Mouse (Mus musculus) embryonic facial prominence, embryonic 12.5 days (tissue): ENCODE measurements around the gene Ndufa11. TPM values are rescaled to one million over a fixed set of nuclear protein-coding genes. Genes with fewer than 3 reads are reported as not detected.

ENCODE experiments used
- ATAC-seq: fragments of 200-750 bp; cut with Nextera tagmentation; 2 replicates; pipeline ENCODE4 v1.8.0; 2017; ENCODE audit not compliant: insufficient number of reproducible peaks, insufficient read depth, low FRiP score, low TSS enrichment
- H3K27ac ChIP-seq: fragments of 300-500 bp; sonication (generic); 2 replicates; pipeline ENCODE4 v1.5.1; 2016; ENCODE audit warnings: mild to moderate bottlenecking
- H3K27me3 ChIP-seq: fragments of 300-500 bp; sonication (generic); 2 replicates; pipeline ENCODE4 v1.6.1; 2016; ENCODE audit warnings: mild to moderate bottlenecking, moderate library complexity
- H3K36me3 ChIP-seq: fragments of 300-500 bp; sonication (generic); 2 replicates; pipeline ENCODE4 v1.6.1; 2016; ENCODE audit warnings: mild to moderate bottlenecking
- H3K4me1 ChIP-seq: fragments of 300-500 bp; sonication (generic); 2 replicates; pipeline ENCODE4 v1.6.1; 2016
- H3K4me2 ChIP-seq: fragments of 300-500 bp; sonication (generic); replicated peaks from 2 replicates; pipeline ENCODE4 v1.6.1; 2016; ENCODE audit warnings: mild to moderate bottlenecking, moderate library complexity
- H3K4me3 ChIP-seq: fragments of 300-500 bp; sonication (generic); 2 replicates; pipeline ENCODE4 v1.5.1; 2016; ENCODE audit warnings: mild to moderate bottlenecking
- H3K9ac ChIP-seq: fragments of 300-500 bp; sonication (generic); 2 replicates; pipeline ENCODE4 v1.6.1; 2016; ENCODE audit warnings: mild to moderate bottlenecking, moderate library complexity
- H3K9me3 ChIP-seq: fragments of 300-500 bp; sonication (generic); 2 replicates; pipeline ENCODE4 v1.6.1; 2016; ENCODE audit warnings: mild to moderate bottlenecking, moderate library complexity
- WGBS: fragments of 180-500 bp; shearing (Covaris S2); methylation state at CpG from one replicate; pipeline ENCODE4 v1.1.7; 2016; 5-methylcytosine and 5-hydroxymethylcytosine counted together
- polyA plus RNA-seq: library from polyadenylated mRNA; unstranded; fragments of >200 nt; fragmentation: Nextera tagmentation; extraction: Ambion mirVana; gene quantifications from 2 replicates; pipeline ENCODE4 v1.2.1, GENCODE M21; 2016

Ndufa11 gene
- polyA plus RNA-seq, 1 experiment from 2014 or later, result 371 TPM

- 93% methylated on average over 5 of the region's 5 CpGs for WGBS
- no peak overlapping the region for H3K27ac ChIP-seq
- H3K4me3 ChIP-seq, result no peak overlapping the region
- no peak overlapping the region for H3K4me2 ChIP-seq
- no peaks in the 10 kb centered on the region for H3K9me3 ChIP-seq
- no peaks in the 10 kb centered on the region for H3K27me3 ChIP-seq
- peaks cover 34% of the 10 kb centered on the region for H3K36me3 ChIP-seq
- no peak overlapping the region for H3K9ac ChIP-seq
- peaks cover 23% of the 10 kb centered on the region for H3K4me1 ChIP-seq
- no peak for ATAC-seq
Measured at GRCm38 (mm10) chr17:56722441-56722840, 4.9 kb downstream of the Ndufa11 start.

DNA sequence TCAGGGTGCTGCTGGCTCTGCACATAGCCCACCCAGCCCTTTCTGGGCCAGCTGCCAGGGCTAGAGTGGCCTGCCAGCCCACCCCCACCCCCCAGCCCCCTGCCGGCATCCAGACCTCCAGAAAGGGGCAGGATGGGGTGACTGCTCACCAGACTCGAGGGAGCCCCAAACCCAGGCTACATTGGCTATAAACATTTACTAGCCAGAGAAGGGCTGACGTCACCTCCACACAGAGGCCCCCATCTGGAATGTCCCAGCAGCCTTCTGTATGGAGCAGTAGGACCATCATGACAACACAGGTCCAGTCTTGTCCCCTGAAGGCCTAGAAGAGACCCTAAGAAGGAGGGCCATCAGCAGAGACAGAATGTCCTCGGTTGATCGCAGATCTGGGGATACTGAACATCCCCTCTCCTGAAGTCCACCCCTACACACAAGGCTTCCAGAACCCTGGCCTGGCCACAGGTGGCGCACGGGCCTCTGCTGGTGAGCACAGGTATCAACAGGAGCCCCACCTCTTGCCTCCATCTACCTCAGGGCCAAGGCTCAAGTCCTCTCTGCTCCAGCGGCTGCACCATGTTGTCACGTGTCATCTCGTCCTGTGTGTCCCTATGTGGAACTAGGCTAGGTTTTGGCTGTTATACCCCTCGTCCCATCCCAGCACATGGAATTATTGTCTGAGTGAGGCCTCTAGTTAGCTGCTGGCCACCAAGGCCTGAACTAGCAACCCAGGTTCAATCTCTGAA lies 6.0 kb downstream of the Ndufa11 start:
- no peaks in the 10 kb centered on the region for H3K27me3 ChIP-seq
- no peak overlapping the region for H3K9ac ChIP-seq
- no peaks in the 10 kb centered on the region for H3K9me3 ChIP-seq
- peaks cover 34% of the 10 kb centered on the region for H3K36me3 ChIP-seq
- H3K27ac ChIP-seq, result no peak overlapping the region
- H3K4me1 ChIP-seq, result peaks cover 30% of the 10 kb centered on the region
- no peak overlapping the region for H3K4me3 ChIP-seq
- 86% methylated on average over 11 of the region's 11 CpGs for WGBS
- H3K4me2 ChIP-seq, result no peak overlapping the region
- no peak for ATAC-seq

DNA sequence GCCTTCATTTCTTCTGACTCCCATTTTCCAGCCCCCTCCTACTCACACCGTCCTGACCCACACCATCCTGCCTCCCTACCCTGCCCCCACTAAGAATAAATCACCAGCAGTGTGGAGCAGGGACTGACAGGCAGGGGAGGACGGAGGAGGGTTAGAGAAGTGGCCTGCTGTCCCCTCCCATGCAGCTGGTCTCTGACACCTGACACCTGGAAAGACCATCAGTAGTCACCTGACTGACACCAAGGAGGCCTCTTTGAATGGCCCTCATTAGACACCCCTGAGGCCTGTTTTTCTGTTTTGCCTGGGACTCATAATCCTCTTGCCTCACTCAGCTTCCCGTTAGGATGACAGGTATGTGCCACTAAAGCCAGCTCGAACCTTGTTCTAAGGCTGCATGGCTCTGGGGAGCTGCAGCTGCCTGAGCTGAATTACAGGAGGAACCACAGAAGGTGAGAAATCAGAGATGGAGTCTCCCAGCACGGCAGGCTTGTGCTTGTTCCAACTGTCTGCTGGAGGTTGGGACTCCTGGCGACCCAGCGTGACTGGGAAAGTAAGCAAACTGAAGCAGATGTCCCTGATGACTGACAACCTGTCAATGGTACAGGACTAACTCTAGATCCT lies 9.6 kb downstream of the Ndufa11 start:
- H3K4me2 ChIP-seq, result no peak overlapping the region; the same call in 1 of the 2 replicates

GRCm38 (mm10) chr17:56727659-56728058 lies 10.1 kb downstream of the Ndufa11 start:
- H3K27me3 ChIP-seq, result no peaks in the 10 kb centered on the region
- ATAC-seq, result no peak
- 11% methylated on average over 12 of the region's 12 CpGs for WGBS
- no peaks in the 10 kb centered on the region for H3K9me3 ChIP-seq
- peaks cover 20% of the 10 kb centered on the region for H3K4me1 ChIP-seq
- H3K36me3 ChIP-seq, result peaks cover 15% of the 10 kb centered on the region
- 0 out of 2 replicates have a peak overlapping the region, but pooled peaks have one; percentile 52 for H3K27ac ChIP-seq
- no peak overlapping the region for H3K4me2 ChIP-seq
- H3K9ac ChIP-seq, result no peak overlapping the region
- no peak overlapping the region for H3K4me3 ChIP-seq

More for the DNA sequence above, 9.6 kb downstream of the Ndufa11 start:
- ATAC-seq, result no peak
- Histone ChIP-seq H3K36me3 (peaks cover 20% of the 10 kb centered on the region), H3K4me3 (no peak overlapping the region), H3K27me3 (no peaks in the 10 kb centered on the region), H3K4me1 (peaks cover 20% of the 10 kb centered on the region), H3K9ac (no peak overlapping the region), H3K9me3 (no peaks in the 10 kb centered on the region), H3K27ac (0 out of 2 replicates have a peak overlapping the region, but pooled peaks have one; percentile 52)
- 6% methylated on average over 7 of the region's 7 CpGs for WGBS

DNA sequence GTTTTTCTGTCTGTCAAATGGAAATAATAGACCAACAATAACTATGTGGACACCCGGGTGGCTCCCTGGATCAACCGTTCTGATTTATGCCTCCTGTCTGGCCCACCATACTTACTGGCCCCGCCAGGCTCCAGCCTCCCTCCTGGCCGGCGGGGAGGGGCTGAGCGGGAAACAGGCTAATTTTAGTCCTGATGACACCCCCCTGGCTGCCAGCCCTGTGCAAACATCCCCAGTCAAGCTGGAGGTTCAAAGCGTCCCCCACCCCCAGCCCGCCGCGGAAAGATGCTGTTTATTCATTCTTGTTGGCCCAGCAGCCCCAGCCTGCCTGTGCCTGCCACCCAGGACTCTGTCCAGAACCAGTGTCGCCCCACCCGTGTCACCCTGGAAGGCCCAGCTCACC lies 10.6 kb downstream of the Ndufa11 start:
- 30% methylated on average over 12 of the region's 12 CpGs for WGBS
- H3K4me1 ChIP-seq, result peaks cover 20% of the 10 kb centered on the region
- no peak overlapping the region for H3K27ac ChIP-seq
- no peaks in the 10 kb centered on the region for H3K9me3 ChIP-seq
- no peak overlapping the region for H3K9ac ChIP-seq
- no peak overlapping the region for H3K4me2 ChIP-seq
- H3K4me3 ChIP-seq, result no peak overlapping the region
- H3K36me3 ChIP-seq, result peaks cover 10% of the 10 kb centered on the region
- no peak for ATAC-seq
- 0 out of 2 replicates have a peak, but pooled peaks cover 1% of the 10 kb centered on the region for H3K27me3 ChIP-seq

DNA sequence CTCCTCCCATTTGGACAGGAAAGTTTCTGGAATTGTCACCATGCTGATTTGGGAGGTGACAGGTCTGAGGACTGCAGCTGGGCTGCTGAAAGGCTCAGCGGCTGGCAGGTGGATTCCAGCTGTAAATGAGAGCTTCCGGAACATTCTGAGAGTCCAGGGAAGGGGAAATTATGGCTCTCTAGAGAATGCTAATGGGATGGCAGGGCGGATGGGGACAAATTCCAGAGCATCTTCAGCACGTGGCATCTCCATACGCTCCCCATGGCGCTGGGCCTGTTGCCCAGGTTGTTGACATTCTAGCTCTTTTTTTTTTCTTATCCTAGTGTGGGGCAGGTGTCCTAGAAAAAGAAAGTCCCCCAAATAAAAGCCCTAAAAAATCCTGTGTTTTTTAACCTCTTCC lies 11.6 kb downstream of the Ndufa11 start:
- 42% methylated on average over 6 of the region's 6 CpGs for WGBS
- Histone ChIP-seq H3K4me3 (no peak overlapping the region), H3K4me1 (peaks cover 20% of the 10 kb centered on the region), H3K9me3 (no peaks in the 10 kb centered on the region), H3K36me3 (0 out of 2 replicates have a peak, but pooled peaks cover 4% of the 10 kb centered on the region), H3K27me3 (0 out of 2 replicates have a peak, but pooled peaks cover 4% of the 10 kb centered on the region), H3K4me2 (no peak overlapping the region), H3K9ac (no peak overlapping the region), H3K27ac (no peak overlapping the region)
- no peak for ATAC-seq

DNA sequence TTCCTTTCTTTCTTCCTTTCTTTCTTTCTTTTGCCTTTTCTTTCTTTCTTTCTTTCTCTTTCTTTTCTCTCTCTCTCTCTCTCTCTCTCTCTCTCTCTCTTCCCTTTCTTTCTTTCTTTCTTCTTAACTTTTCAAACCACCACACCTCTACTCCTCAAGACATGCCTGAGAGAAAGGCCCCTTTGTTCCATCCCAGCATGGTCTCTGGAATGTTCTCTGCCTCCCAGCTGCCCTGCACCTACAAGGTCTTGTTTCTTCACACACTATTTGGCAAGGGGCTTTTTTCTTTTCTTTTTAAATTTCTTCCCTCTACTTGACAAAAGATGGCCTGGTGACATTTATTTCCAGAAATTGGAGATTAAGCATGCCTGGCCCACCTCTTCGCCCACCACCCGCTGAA lies 12.1 kb downstream of the Ndufa11 start:
- no peak overlapping the region for H3K4me2 ChIP-seq
- H3K9me3 ChIP-seq, result no peaks in the 10 kb centered on the region
- H3K9ac ChIP-seq, result no peak overlapping the region
- WGBS, result 60% methylated on average over 2 of the region's 2 CpGs
- H3K4me3 ChIP-seq, result no peak overlapping the region
- H3K27me3 ChIP-seq, result 0 out of 2 replicates have a peak, but pooled peaks cover 4% of the 10 kb centered on the region
- peaks cover 20% of the 10 kb centered on the region for H3K4me1 ChIP-seq
- no peak for ATAC-seq
- H3K36me3 ChIP-seq, result 0 out of 2 replicates have a peak, but pooled peaks cover 4% of the 10 kb centered on the region
- H3K27ac ChIP-seq, result no peak overlapping the region

DNA sequence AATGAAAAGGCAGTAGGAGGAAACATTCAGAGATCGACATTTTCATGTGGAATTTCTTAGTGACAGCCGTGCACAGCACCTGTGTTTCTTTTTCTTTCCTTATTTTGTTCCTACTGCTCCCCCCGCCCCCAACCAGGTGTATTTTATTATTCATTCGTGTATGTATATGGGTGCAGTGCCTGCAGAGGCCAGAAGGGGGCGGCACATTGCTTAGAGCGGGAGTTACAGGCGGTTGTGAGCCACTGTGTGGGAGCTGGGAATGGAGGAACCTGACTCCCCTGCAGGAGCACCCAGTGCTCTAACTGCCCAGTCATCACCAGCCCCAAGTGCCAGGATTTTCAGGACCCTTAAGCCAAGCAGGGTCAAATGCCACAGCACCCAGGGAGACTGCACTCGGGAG lies 19.0 kb downstream of the Ndufa11 start:
- WGBS, result 41% methylated on average over 8 of the region's 8 CpGs
- Histone ChIP-seq H3K27me3 (0 out of 2 replicates have a peak, but pooled peaks cover 7% of the 10 kb centered on the region), H3K27ac (no peak overlapping the region), H3K4me3 (no peak overlapping the region), H3K4me1 (no peaks in the 10 kb centered on the region), H3K36me3 (no peaks in the 10 kb centered on the region), H3K9ac (no peak overlapping the region), H3K4me2 (no peak overlapping the region), H3K9me3 (no peaks in the 10 kb centered on the region; the same call in 1 of the 2 replicates)
- no peak for ATAC-seq

- no peak overlapping the region for H3K9ac ChIP-seq
- 84% methylated on average over 10 of the region's 10 CpGs for WGBS
- H3K4me2 ChIP-seq, result no peak overlapping the region
- no peaks in the 10 kb centered on the region for H3K4me1 ChIP-seq
- no peak for ATAC-seq
- H3K27me3 ChIP-seq, result 0 out of 2 replicates have a peak, but pooled peaks cover 5% of the 10 kb centered on the region
- H3K4me3 ChIP-seq, result no peak overlapping the region
- no peaks in the 10 kb centered on the region; the same call in 1 of the 2 replicates for H3K9me3 ChIP-seq
- H3K27ac ChIP-seq, result no peak overlapping the region
- H3K36me3 ChIP-seq, result no peaks in the 10 kb centered on the region
Measured at GRCm38 (mm10) chr17:56738221-56738620, 20.7 kb downstream of the Ndufa11 start.

- Histone ChIP-seq H3K27ac (no peak overlapping the region), H3K4me1 (no peaks in the 10 kb centered on the region), H3K9me3 (no peaks in the 10 kb centered on the region; the same call in 1 of the 2 replicates), H3K27me3 (0 out of 2 replicates have a peak, but pooled peaks cover 3% of the 10 kb centered on the region), H3K4me3 (no peak overlapping the region), H3K4me2 (no peak overlapping the region), H3K9ac (no peak overlapping the region), H3K36me3 (no peaks in the 10 kb centered on the region)
- 76% methylated on average over 17 of the region's 17 CpGs for WGBS
- ATAC-seq, result no peak
Measured at GRCm38 (mm10) chr17:56740118-56740787, 22.7 kb downstream of the Ndufa11 start.

DNA sequence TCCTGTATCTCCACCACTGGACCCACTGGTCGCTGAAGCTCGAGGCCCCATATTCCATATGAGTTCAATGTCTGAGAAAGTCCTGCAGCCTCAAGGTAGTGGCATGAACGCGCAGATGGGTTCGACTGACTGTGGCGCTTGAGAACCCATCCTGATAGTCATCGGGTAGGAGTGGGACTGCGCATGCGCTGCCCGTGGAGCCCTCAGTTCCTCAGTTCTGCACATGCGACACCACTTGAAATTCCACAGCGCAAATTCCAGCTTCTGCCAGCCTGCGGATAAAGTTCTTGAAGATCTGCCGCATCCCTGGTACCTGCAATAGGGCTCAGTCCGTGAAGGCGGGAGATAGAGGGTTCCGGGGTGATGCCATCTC lies 23.2 kb downstream of the Ndufa11 start:
- Histone ChIP-seq H3K4me1 (no peaks in the 10 kb centered on the region), H3K9me3 (no peaks in the 10 kb centered on the region; the same call in 1 of the 2 replicates), H3K4me2 (no peak overlapping the region), H3K9ac (no peak overlapping the region), H3K27ac (no peak overlapping the region), H3K4me3 (no peak overlapping the region), H3K36me3 (no peaks in the 10 kb centered on the region), H3K27me3 (0 out of 2 replicates have a peak, but pooled peaks cover 3% of the 10 kb centered on the region)
- no peak for ATAC-seq
- WGBS, result 77% methylated on average over 17 of the region's 17 CpGs
